Mouse (Mus musculus): Measurements from ENCODE around the gene Atp6v0b.

DNA sequence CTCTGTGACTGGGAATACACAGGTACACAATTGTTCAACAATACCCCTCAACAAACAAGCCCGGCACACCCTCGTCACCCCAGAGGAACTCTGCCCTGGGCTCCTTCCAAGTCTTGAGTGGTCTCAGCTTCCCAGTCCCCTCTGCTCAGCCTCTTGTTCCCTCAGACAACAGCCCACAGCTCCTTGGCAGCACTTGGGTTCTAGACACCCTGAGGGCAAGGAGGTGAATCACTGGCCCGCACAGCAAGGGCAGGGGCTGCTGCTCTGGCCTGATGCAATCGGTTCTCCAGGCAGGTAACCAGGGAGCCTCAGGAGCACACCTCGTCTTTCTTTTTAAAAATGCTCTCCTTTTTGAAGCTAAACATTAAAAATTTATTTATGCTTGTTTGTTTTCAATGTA lies 46.1 kb upstream of the Atp6v0b start:
- TF ChIP-seq CTCF (IDR thresholded peaks at IDR 0.05; ENCODE audit: borderline replicate concordance, control insufficient read depth, extremely low read depth, insufficient read depth, low read length, poor library complexity) = no peak
- no peak for TF ChIP-seq POLR2A (IDR thresholded peaks at IDR 0.05; ENCODE audit: control insufficient read depth, extremely low read depth, insufficient read depth, low read length, poor library complexity)
